Mouse (Mus musculus) cerebellum, adult 2 months (tissue): ENCODE data around the gene Dscam.

ENCODE experiments used
- CTCF ChIP-seq: fragments of 200-500 bp; IDR thresholded peaks from 2 replicates; pipeline ENCODE4 v1.5.1; 2011; ENCODE audit warnings: low read depth, mild to moderate bottlenecking, control low read depth, low read length, moderate library complexity, borderline replicate concordance; ENCODE audit not compliant: insufficient read depth
- POLR2A ChIP-seq: fragments of 200-500 bp; IDR thresholded peaks from 2 replicates; pipeline ENCODE4 v1.6.1; 2011; ENCODE audit warnings: low read length, control low read depth, borderline replicate concordance; ENCODE audit not compliant: insufficient read depth

DNA sequence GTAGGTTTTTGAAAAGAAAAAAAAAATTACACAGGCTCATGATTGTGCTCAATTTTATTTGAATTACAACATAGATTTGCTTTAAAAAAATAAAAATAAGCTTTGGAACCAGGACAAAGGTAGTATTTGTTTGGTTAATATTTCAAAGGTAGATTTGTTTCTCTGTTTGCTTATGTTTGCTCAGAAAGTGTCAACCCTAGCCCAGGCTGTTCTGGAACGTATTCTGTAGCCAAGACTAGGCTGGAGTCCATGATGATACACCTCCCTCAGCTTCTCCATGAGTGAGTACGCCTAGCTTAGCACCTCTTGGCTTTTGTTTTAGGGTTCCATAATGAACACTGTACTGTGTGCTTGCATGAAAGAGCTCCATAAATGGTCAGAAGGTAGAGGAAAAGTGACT, 183.2 kb downstream of the Dscam start:
- no peak for TF ChIP-seq POLR2A
- TF ChIP-seq CTCF, result no peak
